Mouse (Mus musculus) erythroblast, embryonic 14.5 days (primary cell): ENCODE data around the gene Usp32. TPM values are rescaled to one million over a fixed set of nuclear protein-coding genes. Genes with fewer than 3 reads are reported as not detected.

Experiments
- H3K27me3 ChIP-seq: 2 replicates; pipeline ENCODE4 v1.6.1; 2012; ENCODE audit warnings: inconsistent platforms; ENCODE audit not compliant: control insufficient read depth
- H3K36me3 ChIP-seq: 2 replicates; pipeline ENCODE4 v1.6.1; 2012; ENCODE audit warnings: mild to moderate bottlenecking, inconsistent platforms; ENCODE audit not compliant: control insufficient read depth
- H3K4me1 ChIP-seq: 2 replicates; pipeline ENCODE4 v1.6.1; 2012; ENCODE audit warnings: inconsistent platforms; ENCODE audit not compliant: control insufficient read depth
- H3K4me3 ChIP-seq: replicated peaks from 2 replicates; pipeline ENCODE3; 2012; ENCODE audit warnings: moderate library complexity, mild to moderate bottlenecking, inconsistent platforms
- H3K9me3 ChIP-seq: 2 replicates; pipeline ENCODE4 v1.6.1; 2012; ENCODE audit warnings: low read length, inconsistent platforms, mixed read lengths; ENCODE audit not compliant: control insufficient read depth
- GATA1 ChIP-seq: IDR thresholded peaks from 2 replicates; pipeline ENCODE4 v1.6.1; 2012; ENCODE audit warnings: low read length, inconsistent platforms, mixed read lengths
- TAL1 ChIP-seq: IDR thresholded peaks from 3 replicates; pipeline ENCODE4 v1.6.1; 2012; ENCODE audit warnings: low read length, inconsistent platforms, mixed read lengths
- polyA plus RNA-seq: library from polyadenylated mRNA; stranded (reverse); fragments of >175 nt; gene quantifications from 2 replicates; pipeline ENCODE4 v1.2.3, GENCODE M21; 2012

Gene Usp32
- polyA plus RNA-seq = 3.7 and 5.8 TPM in 2 replicates

DNA sequence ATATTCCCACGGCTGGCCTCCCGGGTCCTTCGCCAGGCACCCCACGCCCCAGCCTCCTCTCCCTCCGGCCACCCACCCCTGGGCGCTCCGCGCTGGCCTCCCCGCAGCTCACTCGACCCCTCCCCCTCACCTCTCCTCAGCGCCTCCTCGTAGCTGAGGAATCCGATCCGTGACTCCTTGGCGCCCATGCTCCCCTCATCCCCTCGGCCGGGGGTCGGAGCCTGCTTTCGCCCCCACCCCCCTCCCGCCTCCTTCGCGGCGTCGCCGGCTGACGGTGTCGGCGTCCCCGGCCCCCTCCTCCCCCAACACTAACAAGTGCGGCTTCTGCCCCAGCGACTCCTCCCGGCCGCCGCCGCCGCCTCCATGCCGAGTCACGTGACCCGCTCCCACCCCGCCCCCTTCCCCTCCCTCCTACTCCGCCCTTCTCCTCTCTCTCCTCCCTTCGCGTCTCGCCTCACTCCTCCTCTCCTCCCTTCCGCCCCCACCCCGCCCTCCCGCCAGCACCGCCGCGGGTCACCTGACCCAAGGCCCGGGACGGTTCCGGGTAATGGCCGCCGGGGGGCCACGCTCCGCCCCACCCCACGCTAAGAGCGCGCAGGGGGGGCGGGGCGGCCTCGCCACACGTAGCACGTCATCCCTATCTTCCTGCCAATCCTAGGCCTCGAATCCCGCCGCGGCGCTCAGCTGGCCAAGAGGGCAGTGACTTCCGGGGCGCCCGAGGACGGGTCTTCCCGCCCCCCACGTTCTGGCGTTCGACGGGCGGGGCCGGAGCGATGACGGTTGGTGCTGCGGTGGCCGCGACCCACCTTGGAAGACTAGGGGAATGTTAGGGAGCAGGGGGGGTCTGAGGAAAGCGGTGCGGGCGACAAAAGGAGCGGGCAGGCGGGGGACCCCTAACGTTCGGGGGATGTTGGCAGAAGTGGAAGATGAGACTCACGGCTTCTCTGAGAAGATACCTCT lies at the start of gene Usp32:
TSS of gene Usp32 (minus strand) at position 581 of the 960 bp plus-strand sequence.
- H3K27me3 ChIP-seq = no peaks in the 10 kb centered on the region

DNA sequence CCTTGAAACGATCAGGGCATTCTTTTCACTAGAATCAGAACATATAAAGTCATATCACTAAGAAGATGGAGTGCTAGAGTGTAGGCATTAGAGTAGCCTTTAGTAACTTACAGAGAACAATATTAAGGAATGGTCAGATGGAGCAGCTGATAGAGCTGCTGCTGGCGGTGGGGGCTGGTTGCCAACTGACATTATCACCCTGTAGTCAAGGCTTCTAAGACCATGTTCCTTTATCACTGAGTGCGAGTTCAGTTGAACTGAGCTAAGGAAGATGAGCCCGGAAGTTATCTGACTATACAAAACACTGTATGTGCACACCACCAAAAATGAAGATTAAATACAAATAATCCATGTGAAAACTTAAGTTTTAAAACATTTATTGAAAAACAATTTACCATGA lies 49.1 kb upstream of the Usp32 start:
- Histone ChIP-seq H3K4me3 (no peak overlapping the region), H3K27me3 (no peaks in the 10 kb centered on the region), H3K4me1 (peaks cover 11% of the 10 kb centered on the region), H3K36me3 (peaks cover 44% of the 10 kb centered on the region), H3K9me3 (peaks cover 3% of the 10 kb centered on the region; the same call in 1 of the 2 replicates)
- TF ChIP-seq TAL1 (no peak), GATA1 (no peak)

More for the DNA sequence above, at the start of gene Usp32:
- H3K36me3 ChIP-seq = peaks cover 43% of the 10 kb centered on the region
- no peaks in the 10 kb centered on the region for H3K9me3 ChIP-seq
- peak within 1 kb of the TSS; percentile 99 for H3K4me3 ChIP-seq
- TF ChIP-seq GATA1 = no peak
- no peak for TF ChIP-seq TAL1
- peaks cover 52% of the 10 kb centered on the region for H3K4me1 ChIP-seq

DNA sequence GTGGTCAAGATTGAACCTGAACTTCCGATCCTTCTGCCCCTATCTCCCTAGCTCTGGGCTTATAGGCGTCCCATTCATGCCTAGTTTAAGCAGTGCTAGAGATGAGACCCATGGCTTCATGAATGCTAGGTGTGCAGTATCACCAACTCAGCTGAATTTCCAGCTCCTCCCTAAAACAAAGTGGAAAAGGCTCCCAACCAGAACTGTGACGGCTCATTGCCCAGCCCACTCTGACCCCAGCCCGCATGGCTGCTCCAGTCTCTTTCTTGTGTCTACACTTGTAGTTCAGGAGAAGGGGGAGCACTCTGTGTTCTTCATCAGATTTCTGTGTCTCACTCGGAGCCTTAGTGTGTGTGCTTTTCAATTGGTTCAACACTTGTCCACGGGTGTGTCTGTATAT lies 44.9 kb upstream of the Usp32 start:
- H3K27me3 ChIP-seq = no peaks in the 10 kb centered on the region
- TF ChIP-seq TAL1 (no peak), GATA1 (no peak)
- peaks cover 3% of the 10 kb centered on the region; the same call in 1 of the 2 replicates for H3K9me3 ChIP-seq
- peaks cover 8% of the 10 kb centered on the region for H3K36me3 ChIP-seq
- peaks cover 25% of the 10 kb centered on the region for H3K4me1 ChIP-seq
- H3K4me3 ChIP-seq = no peak overlapping the region

DNA sequence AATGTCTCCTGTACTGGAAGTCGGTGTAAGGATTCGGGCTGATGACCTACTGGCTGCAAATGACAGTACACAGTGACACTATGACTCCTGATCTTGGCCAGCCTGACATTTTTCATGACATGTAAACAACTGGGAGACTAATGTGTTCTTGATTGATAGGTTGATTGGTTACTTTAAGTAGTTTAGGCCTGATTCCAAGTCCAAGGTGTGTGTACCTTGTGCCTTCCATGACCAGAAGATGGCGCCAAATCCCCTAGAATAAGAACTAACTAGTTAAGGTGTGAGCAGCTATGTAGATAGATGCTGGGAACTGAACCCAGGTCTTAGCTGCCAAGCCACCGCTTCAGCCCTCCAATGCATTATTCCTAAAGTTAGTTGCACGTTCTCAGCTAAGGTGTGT lies 44.1 kb upstream of the Usp32 start:
- Histone ChIP-seq H3K36me3 (peaks cover 2% of the 10 kb centered on the region), H3K9me3 (peaks cover 3% of the 10 kb centered on the region; the same call in 1 of the 2 replicates), H3K27me3 (no peaks in the 10 kb centered on the region), H3K4me1 (peaks cover 18% of the 10 kb centered on the region), H3K4me3 (no peak overlapping the region)
- no peak for TF ChIP-seq GATA1
- TF ChIP-seq TAL1 = no peak

DNA sequence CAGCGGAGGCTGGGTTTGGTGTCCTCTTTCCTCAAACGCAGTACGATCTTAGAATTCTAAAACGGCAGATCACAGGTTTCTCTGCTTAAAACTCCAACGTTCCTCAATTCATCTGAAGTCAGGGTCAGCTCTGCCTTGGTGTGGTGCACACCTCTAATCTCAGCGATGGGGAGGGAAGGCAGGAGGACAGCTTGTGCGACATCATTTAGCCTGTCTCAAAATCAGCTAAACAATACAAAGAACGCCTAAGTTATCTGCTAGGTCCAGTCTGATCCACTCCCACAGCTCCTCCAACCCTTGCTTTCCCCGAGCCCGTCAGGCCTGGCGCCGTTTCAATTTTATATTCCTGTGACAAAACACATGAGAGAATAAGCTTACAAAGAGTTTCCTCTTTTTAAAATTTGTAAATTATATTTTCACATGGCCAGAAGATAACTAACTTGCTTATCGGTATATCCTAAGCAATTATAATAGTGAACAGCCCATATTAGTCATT lies 43.4 kb upstream of the Usp32 start:
- H3K9me3 ChIP-seq = peaks cover 3% of the 10 kb centered on the region; the same call in 1 of the 2 replicates
- H3K36me3 ChIP-seq = no peaks in the 10 kb centered on the region; the same call in 1 of the 2 replicates
- H3K4me1 ChIP-seq = peaks cover 13% of the 10 kb centered on the region
- no peaks in the 10 kb centered on the region for H3K27me3 ChIP-seq
- TF ChIP-seq TAL1 = no peak
- peak overlapping the region; percentile 71 for H3K4me3 ChIP-seq

DNA sequence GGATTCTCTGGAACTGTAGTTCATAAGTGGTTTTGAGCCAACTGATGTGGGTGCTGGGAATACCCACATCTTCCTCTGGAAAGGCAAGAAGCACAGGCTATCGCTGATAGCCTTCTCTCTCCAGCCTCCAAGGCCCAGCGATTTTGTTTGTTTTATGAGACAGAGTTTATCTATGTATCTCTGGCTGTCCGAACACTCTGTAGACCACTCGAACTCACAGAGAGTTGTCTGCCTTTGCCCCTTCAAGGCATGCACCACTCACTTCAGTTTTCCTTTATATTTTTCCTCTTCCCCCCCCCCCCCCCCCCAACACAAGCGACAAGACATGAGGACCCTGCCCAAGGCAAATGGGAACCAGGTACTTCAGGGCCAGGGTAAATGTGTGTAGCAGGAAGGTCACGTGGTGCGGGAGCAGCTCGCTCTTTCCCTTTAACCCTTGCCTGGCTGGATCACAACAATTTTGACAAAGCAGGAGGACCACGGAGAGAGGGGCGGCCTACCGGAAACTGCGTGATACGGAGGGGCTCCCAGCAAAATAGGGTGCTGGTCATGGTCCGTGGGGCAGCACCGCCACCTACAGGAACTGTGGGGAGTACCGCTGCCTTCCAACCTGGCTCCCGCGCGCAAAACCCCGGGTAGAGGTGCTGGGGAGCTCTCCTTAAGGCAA lies 42.8 kb upstream of the Usp32 start:
- peaks cover 19% of the 10 kb centered on the region for H3K4me1 ChIP-seq
- H3K27me3 ChIP-seq = no peaks in the 10 kb centered on the region
- TF ChIP-seq TAL1 (no peak), GATA1 (no peak)
- peaks cover 3% of the 10 kb centered on the region; the same call in 1 of the 2 replicates for H3K9me3 ChIP-seq
- H3K36me3 ChIP-seq = no peaks in the 10 kb centered on the region; the same call in 1 of the 2 replicates
- H3K4me3 ChIP-seq = peak overlapping the region; percentile 71

DNA sequence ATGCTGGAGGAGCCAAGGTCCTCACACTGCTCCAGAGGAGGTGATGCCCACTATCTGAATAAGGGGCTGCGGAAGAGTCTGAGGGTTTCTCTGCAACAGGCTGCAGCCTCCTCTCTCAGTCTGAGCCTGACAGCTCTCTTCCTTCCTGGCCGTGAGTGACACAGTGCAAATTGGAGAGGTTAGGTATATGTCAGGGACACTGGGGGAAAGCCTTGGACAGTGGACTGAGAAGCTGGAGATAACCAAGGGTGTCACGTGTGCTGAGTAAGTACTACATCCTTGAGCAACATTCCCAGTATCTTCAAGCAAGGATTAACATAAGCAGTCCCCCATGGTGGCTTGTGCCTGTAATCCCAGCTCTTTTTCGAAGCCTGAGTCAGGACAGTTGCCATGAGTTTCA lies 38.5 kb upstream of the Usp32 start:
- H3K27me3 ChIP-seq = no peaks in the 10 kb centered on the region
- peaks cover 18% of the 10 kb centered on the region for H3K4me1 ChIP-seq
- TF ChIP-seq GATA1 = no peak
- TF ChIP-seq TAL1 = no peak
- H3K4me3 ChIP-seq = no peak overlapping the region
- H3K9me3 ChIP-seq = no peaks in the 10 kb centered on the region
- no peaks in the 10 kb centered on the region for H3K36me3 ChIP-seq

DNA sequence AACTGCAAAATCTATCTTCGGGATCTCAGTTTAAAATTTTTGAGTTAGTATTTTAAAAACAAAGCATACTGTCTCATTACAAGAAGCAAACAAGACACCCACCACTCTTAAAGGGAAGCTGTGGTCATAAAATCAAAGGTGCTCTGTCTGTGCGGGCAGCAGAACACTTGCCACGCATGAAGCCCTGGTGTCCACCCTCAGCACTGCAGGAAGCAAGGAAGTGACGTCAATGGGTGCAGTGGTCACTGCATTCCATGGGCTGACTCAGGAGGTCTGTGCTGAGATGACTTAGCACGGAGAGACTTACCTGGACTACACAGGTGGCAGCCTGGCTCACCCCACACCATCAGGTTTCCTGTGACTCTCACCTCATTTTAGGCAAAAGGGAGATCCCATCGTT lies 37.8 kb upstream of the Usp32 start:
- no peaks in the 10 kb centered on the region for H3K9me3 ChIP-seq
- TF ChIP-seq TAL1 = no peak
- no peak for TF ChIP-seq GATA1

DNA sequence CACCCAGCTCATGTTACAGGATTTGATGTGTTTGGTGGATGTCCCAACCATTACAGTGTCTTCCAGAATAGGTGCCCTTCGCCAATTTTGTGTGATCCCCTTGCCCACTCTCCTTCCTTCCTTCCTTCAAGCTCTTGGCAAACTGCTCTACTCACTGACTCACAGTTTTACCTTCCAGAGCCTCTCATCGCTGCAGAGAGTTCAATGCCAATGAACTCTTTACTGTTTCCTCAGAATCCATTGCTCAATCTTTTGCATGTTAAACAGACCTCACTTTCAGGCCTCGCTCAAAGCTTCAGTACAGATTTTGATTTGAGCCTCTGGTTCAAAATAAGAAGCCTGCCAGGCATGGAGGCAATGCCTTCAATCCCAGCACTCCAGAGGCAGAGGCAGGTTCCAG lies 36.0 kb upstream of the Usp32 start:
- no peaks in the 10 kb centered on the region for H3K36me3 ChIP-seq
- H3K9me3 ChIP-seq = no peaks in the 10 kb centered on the region
- no peak overlapping the region for H3K4me3 ChIP-seq
- H3K27me3 ChIP-seq = no peaks in the 10 kb centered on the region; the same call in 1 of the 2 replicates
- TF ChIP-seq TAL1 = no peak
- no peak for TF ChIP-seq GATA1
- peaks cover 11% of the 10 kb centered on the region for H3K4me1 ChIP-seq

More for the DNA sequence above, 37.8 kb upstream of the Usp32 start:
- H3K4me3 ChIP-seq = no peak overlapping the region
- H3K27me3 ChIP-seq = no peaks in the 10 kb centered on the region; the same call in 1 of the 2 replicates
- peaks cover 11% of the 10 kb centered on the region for H3K4me1 ChIP-seq
- no peaks in the 10 kb centered on the region for H3K36me3 ChIP-seq
